Mouse (Mus musculus) lung, postnatal 0 days (tissue): ENCODE results near the gene St6gal1. TPM values are rescaled to one million over a fixed set of nuclear protein-coding genes. Genes with fewer than 3 reads are reported as not detected.
A peak's percentile ranks its signal among the peaks of the same experiment; 100 is the strongest.

Source experiments
- ATAC-seq: fragments of 200-750 bp; cut with Nextera tagmentation; 2 replicates; pipeline ENCODE4 v1.8.0; 2017; ENCODE audit warnings: moderate library complexity
- DNase-seq: peaks from one replicate; pipeline ENCODE4 v3.0.0-alpha.2; 2016; ENCODE audit warnings: low spot score
- H3K27ac ChIP-seq: fragments of 300-500 bp; sonication (generic); 2 replicates; pipeline ENCODE4 v1.5.1; 2014; ENCODE audit warnings: antibody characterized with exemption, mild to moderate bottlenecking, low read length, mixed read lengths
- H3K27me3 ChIP-seq: fragments of 300-500 bp; sonication (generic); replicated peaks from 2 replicates; pipeline ENCODE4 v1.6.1; 2014; ENCODE audit warnings: low read length, mixed read lengths; ENCODE audit not compliant: insufficient read depth
- H3K36me3 ChIP-seq: fragments of 300-500 bp; sonication (generic); 2 replicates; pipeline ENCODE4 v1.6.1; 2014; ENCODE audit warnings: low read length, mixed read lengths; ENCODE audit not compliant: insufficient read depth
- H3K4me1 ChIP-seq: fragments of 300-500 bp; sonication (generic); 2 replicates; pipeline ENCODE4 v1.6.1; 2014; ENCODE audit warnings: antibody characterized with exemption, low read depth, low read length, mixed read lengths; ENCODE audit not compliant: insufficient read depth
- H3K4me2 ChIP-seq: fragments of 300-500 bp; sonication (generic); replicated peaks from 2 replicates; pipeline ENCODE4 v1.6.1; 2014; ENCODE audit warnings: low read depth, mild to moderate bottlenecking, low read length, moderate library complexity, mixed read lengths
- H3K4me3 ChIP-seq: fragments of 300-500 bp; sonication (generic); 2 replicates; pipeline ENCODE4 v1.5.1; 2014; ENCODE audit warnings: low read depth, low read length
- H3K9ac ChIP-seq: fragments of 300-500 bp; sonication (generic); replicated peaks from 2 replicates; pipeline ENCODE4 v1.6.1; 2014; ENCODE audit warnings: low read depth, mild to moderate bottlenecking
- H3K9me3 ChIP-seq: fragments of 300-500 bp; sonication (generic); 2 replicates; pipeline ENCODE4 v1.6.1; 2016; ENCODE audit warnings: low read length, mixed read lengths
- CTCF ChIP-seq: IDR thresholded peaks from 2 replicates; pipeline ENCODE4 v1.5.1; 2016; ENCODE audit warnings: antibody characterized with exemption, mild to moderate bottlenecking
- EP300 ChIP-seq: IDR thresholded peaks from 2 replicates; pipeline ENCODE4 v1.6.1; 2016; ENCODE audit warnings: antibody characterized with exemption, mild to moderate bottlenecking, control low read depth
- WGBS: fragments of 180-500 bp; shearing (Covaris S2); extraction: QIAGEN DNeasy Blood & Tissue Kit; methylation state at CpG from one replicate; pipeline ENCODE4 v1.1.7; 2014; 5-methylcytosine and 5-hydroxymethylcytosine counted together
- polyA plus RNA-seq: library from polyadenylated mRNA; unstranded; fragments of >200 nt; fragmentation: Nextera tagmentation; extraction: Ambion mirVana; gene quantifications from 2 replicates; pipeline ENCODE4 v1.2.1, GENCODE M21; 2015

St6gal1 gene
- polyA plus RNA-seq, 1 experiment from 2014 or later, result 46.4 TPM

DNA sequence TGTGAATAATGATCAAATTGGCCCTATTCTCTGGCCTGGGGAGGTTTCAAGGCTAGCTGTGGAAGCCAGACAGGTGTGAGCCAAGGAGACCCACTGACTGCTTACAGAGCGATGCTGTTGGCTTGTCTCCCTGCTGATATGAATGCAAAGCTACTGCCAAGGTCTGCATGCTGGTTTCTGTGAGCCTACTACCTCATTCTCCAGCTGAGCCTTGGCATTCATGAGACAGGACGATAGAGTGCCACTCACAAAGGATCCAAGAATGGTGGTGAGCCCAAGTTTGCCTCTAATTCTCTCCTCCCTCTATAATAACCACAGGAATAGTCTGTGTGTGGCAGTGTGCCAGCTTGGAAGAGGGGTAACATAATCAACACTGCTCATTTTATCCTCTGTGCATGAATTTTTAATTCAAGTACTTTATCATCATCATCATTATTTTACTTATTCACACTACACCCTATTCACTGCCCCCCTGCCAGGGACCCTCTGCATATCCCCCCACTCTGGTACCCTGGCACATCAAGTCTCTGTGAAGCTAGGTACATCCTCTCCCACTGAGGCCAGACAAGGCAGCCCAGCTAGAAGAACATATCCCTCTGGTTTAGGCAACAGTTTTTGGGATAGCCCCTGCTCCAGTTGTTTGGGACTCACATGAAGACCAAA, 139.9 kb downstream of the St6gal1 start:
- 84% methylated on average over 2 of the region's 2 CpGs for WGBS
- no peak for TF ChIP-seq EP300
- no peak for TF ChIP-seq CTCF
- ATAC-seq (no peak), DNase-seq (no peak)
- no peak overlapping the region for H3K4me3 ChIP-seq
- H3K4me1 ChIP-seq, result no peaks in the 10 kb centered on the region
- no peaks in the 10 kb centered on the region for H3K36me3 ChIP-seq
- no peaks in the 10 kb centered on the region for H3K9me3 ChIP-seq
- H3K4me2 ChIP-seq, result no peak overlapping the region
- H3K27me3 ChIP-seq, result no peaks in the 10 kb centered on the region
- no peak overlapping the region for H3K9ac ChIP-seq
- no peak overlapping the region for H3K27ac ChIP-seq

DNA sequence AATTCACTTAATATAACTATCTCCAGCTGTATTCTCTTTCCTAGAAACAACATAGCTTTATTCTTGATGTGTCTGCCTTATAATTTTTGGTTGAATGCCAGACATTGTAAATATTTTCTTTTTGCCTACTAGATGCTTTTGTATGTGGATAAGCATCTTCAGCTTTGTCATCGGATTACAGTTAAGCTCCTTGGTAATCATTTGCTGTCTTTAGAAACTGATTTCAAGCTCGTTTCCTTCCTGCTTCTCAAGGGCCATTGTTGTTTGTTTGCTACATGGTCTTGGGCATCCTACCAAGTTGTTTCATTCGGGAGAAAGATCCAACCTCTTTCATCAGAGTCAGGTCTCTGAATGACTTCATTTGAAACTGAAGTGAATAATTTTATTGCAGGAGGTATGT, 144.6 kb downstream of the St6gal1 start:
- H3K9ac ChIP-seq, result no peak overlapping the region
- DNase-seq, result peak; percentile 65
- no peak overlapping the region for H3K27ac ChIP-seq
- 0 out of 2 replicates have a peak, but pooled peaks cover under 1% of the 10 kb centered on the region for H3K4me1 ChIP-seq
- TF ChIP-seq EP300 (peak; percentile 64), CTCF (no peak)
- 0 out of 2 replicates have a peak, but pooled peaks have one; percentile 18 for ATAC-seq
- 17% methylated on average over 3 of the region's 3 CpGs for WGBS
- no peak overlapping the region for H3K4me3 ChIP-seq
- H3K9me3 ChIP-seq, result no peaks in the 10 kb centered on the region
- no peaks in the 10 kb centered on the region for H3K27me3 ChIP-seq
- H3K4me2 ChIP-seq, result no peak overlapping the region
- H3K36me3 ChIP-seq, result no peaks in the 10 kb centered on the region

DNA sequence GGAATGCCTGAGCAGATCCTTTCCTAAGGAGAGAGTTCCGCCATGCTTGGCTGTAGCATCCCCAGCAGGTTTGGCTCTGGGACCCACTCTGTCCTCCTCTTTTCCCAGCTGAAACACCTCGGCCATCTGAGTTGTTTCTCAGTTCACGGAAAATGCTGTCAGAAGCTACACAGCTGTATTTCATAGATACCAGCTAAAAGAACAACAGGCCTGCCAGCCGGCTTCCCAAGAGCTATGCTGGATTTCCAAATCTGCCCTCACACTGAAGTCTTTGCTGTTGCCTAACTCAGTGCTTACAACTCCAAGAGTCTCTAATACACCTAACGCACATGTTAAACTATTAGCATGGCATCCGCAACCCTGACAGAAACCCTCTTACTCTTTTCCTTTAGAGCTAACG, 146.2 kb downstream of the St6gal1 start:
- Histone ChIP-seq H3K9ac (no peak overlapping the region), H3K36me3 (no peaks in the 10 kb centered on the region), H3K9me3 (no peaks in the 10 kb centered on the region), H3K4me1 (0 out of 2 replicates have a peak, but pooled peaks cover 3% of the 10 kb centered on the region), H3K27me3 (no peaks in the 10 kb centered on the region), H3K4me2 (no peak overlapping the region), H3K4me3 (no peak overlapping the region), H3K27ac (peak overlapping the region; percentile 40; the same call in 1 of the 2 replicates)
- TF ChIP-seq EP300 (peak; percentile 66; the same call in 1 of the 2 replicates), CTCF (no peak)
- DNase-seq (peak; percentile 87), ATAC-seq (peak; percentile 40)
- WGBS, result 77% methylated on average over 7 of the region's 7 CpGs

DNA sequence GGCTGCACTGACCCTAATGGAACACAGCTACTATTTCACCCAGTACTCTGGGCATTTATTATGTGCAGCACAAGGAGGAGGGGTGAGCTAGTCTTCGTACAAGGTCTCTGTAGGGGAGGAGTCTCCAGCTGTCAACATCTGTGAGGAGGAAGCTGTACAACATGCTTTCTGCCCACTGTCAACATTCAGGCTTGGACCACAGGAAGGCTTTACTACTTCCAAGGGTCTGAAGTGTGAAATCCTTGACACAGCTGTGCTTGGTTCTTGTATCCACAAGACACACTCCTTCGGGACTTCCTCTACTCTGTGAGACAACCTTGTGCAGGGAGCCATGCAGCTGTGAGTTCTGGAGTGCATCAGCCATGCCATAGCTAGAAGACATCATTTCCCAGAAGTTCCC, 147.8 kb downstream of the St6gal1 start:
- no peaks in the 10 kb centered on the region for H3K9me3 ChIP-seq
- no peak overlapping the region for H3K27ac ChIP-seq
- ATAC-seq (peak; percentile 69), DNase-seq (peak; percentile 81)
- H3K4me3 ChIP-seq, result no peak overlapping the region
- H3K27me3 ChIP-seq, result no peaks in the 10 kb centered on the region
- peak; percentile 33; the same call in 1 of the 2 replicates for TF ChIP-seq EP300
- no peak for TF ChIP-seq CTCF
- no peaks in the 10 kb centered on the region for H3K36me3 ChIP-seq
- WGBS, result 47% methylated on average over 2 of the region's 2 CpGs
- no peak overlapping the region for H3K9ac ChIP-seq
- H3K4me2 ChIP-seq, result no peak overlapping the region
- H3K4me1 ChIP-seq, result 0 out of 2 replicates have a peak, but pooled peaks cover 3% of the 10 kb centered on the region

DNA sequence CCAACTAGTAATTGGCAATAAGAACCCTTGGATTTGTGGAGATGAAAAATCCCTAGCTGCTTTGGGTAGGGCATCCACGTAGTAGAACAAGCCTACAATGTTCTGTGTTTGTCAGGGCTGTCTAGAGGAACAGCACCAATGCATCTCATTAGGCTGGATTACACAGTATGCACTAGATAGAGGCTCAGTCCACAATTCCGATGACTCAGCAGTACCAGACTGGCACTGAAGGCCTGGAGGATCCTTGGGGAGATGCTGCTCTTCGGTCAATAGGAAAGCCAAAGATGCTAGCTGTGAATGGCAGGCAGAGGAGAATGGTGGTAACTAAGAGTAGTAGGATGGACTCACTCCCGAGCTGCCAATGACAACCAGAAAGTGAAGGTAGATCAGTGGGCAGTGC, 149.5 kb downstream of the St6gal1 start:
- Histone ChIP-seq H3K4me1 (0 out of 2 replicates have a peak, but pooled peaks cover 3% of the 10 kb centered on the region), H3K4me3 (no peak overlapping the region), H3K9me3 (no peaks in the 10 kb centered on the region), H3K27ac (peak overlapping the region; percentile 58), H3K9ac (no peak overlapping the region), H3K36me3 (no peaks in the 10 kb centered on the region), H3K27me3 (no peaks in the 10 kb centered on the region), H3K4me2 (no peak overlapping the region)
- ATAC-seq, result no peak
- DNase-seq, result no peak
- 90% methylated on average over 4 of the region's 4 CpGs for WGBS
- no peak for TF ChIP-seq CTCF
- no peak for TF ChIP-seq EP300

DNA sequence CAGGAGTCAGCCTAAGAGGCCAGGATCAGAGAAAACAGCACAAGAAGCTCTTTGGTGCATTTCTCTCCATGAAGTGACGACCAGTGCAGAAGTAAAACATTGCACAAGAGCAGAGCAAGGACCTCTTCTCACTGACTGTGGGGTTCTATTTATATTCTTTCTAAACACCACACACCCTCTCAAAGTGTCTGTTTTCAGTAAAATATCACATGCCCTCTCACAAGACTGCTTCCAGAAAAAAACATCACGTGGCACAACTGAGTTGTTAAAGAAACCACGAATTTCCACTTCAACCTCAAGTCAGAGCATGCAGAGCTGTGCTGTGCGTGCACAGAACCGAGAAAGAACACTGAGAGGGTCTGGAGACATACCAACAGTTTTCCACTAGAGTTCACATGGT, 150.4 kb downstream of the St6gal1 start:
- DNase-seq (peak; percentile 94), ATAC-seq (peak; percentile 86)
- Histone ChIP-seq H3K36me3 (no peaks in the 10 kb centered on the region), H3K4me2 (no peak overlapping the region), H3K4me3 (no peak overlapping the region), H3K27me3 (no peaks in the 10 kb centered on the region), H3K9me3 (no peaks in the 10 kb centered on the region), H3K9ac (no peak overlapping the region), H3K27ac (peak overlapping the region; percentile 58), H3K4me1 (0 out of 2 replicates have a peak, but pooled peaks cover 3% of the 10 kb centered on the region)
- peak; percentile 95 for TF ChIP-seq EP300
- TF ChIP-seq CTCF, result no peak
- 18% methylated on average over 5 of the region's 5 CpGs for WGBS
